ENCODE assay signal across 21 mouse cellular contexts in the genomic region with DNA sequence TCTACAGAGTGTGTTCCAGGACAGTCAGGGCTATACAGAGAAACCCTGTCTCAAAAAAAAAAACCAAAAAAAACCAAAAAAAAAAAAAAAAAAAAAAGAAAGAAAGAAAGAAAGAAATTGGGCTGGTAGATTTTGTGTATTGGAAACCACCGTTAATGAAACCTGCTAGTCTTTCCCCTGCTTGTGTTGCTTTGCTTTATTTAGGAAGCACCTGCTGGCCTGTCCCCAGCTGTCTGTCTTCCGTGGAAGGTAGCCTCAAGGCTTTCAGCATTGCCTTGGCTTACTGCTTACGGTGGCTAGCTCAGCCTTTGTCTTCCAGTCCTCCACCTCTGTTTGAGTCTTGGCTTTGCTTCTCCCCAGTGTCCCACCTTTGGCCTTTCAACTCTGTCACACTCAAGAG. TPM values are rescaled to one million over a fixed set of nuclear protein-coding genes. Genes with fewer than 3 reads are reported as not detected.
DNase-seq lines count a peak whose midpoint lies in the region; ATAC-seq and TF ChIP-seq lines count a peak whose summit lies in the region.
"Had no signal": no experiment of that assay in that cellular context is flagged by ENCODE, and none has a peak within 500 bp of the region (broad histone marks: within the 10 kb centered on the region; RNA-seq: fewer than 3 reads in every experiment).

No protein-coding gene starts in this region.

- no peak overlapping the region for H3K9ac ChIP-seq in liver, postnatal 0 days (replicated peaks)
- H3K9ac ChIP-seq in liver, embryonic 11.5 days (ENCODE audit: low read depth, low read length), result no peak overlapping the region
- H3K9ac ChIP-seq in ES-Bruce4 (ENCODE audit: low read depth, poor library complexity, severe bottlenecking), result no peak overlapping the region
- H3K9ac ChIP-seq in hindbrain, embryonic 14.5 days, result no peak overlapping the region
- H3K9ac ChIP-seq: embryonic facial prominence, embryonic 12.5 days; hindbrain, embryonic 15.5 days; kidney, embryonic 15.5 days; liver, embryonic 12.5 days; lung, embryonic 14.5 days; neural tube, embryonic 12.5 days had no signal

- no peak for ATAC-seq in liver, postnatal 0 days
- no peak for ATAC-seq in liver, embryonic 11.5 days (replicated peaks; ENCODE audit: low FRiP score)
- no peak for ATAC-seq in hindbrain, embryonic 14.5 days (ENCODE audit: low FRiP score)
- no peak for ATAC-seq in cerebellum, adult (ENCODE audit: insufficient number of reproducible peaks, low FRiP score, low TSS enrichment)
- ATAC-seq: forebrain, embryonic 14.5 days; intestine, postnatal 0 days; liver, embryonic 12.5 days; Patski had no signal

- H3K4me3 ChIP-seq in liver, postnatal 0 days (ENCODE audit: low read depth, low read length), result no peak overlapping the region
- no peak overlapping the region for H3K4me3 ChIP-seq in liver, embryonic 11.5 days (ENCODE audit: low read depth, low read length)
- no peak overlapping the region for H3K4me3 ChIP-seq in ES-Bruce4 (ENCODE audit: low read depth, low read length)
- H3K4me3 ChIP-seq in brown adipose tissue, adult 24 weeks (ENCODE audit: insufficient read depth, low read depth, low read length), result no peak overlapping the region
- H3K4me3 ChIP-seq in hindbrain, embryonic 14.5 days (replicated peaks; ENCODE audit: low read length), result no peak overlapping the region
- H3K4me3 ChIP-seq: embryonic facial prominence, embryonic 12.5 days; erythroblast, embryonic 14.5 days; heart, embryonic 10.5 days; hindbrain, embryonic 15.5 days; kidney, embryonic 15.5 days; liver, embryonic 12.5 days; neural tube, embryonic 12.5 days had no signal

- no peak for TF ChIP-seq POLR2A in ES-Bruce4 (IDR thresholded peaks at IDR 0.05; ENCODE audit: insufficient read depth, low read length)

- H3K27ac ChIP-seq in liver, postnatal 0 days (ENCODE audit: low read depth), result peak overlapping the region; percentile 48
- no peak overlapping the region for H3K27ac ChIP-seq in liver, embryonic 11.5 days (ENCODE audit: low read depth, low read length)
- H3K27ac ChIP-seq in ES-Bruce4 (ENCODE audit: insufficient read depth, low read length), result peak overlapping the region; percentile 54; the same call in 1 of the 2 replicates
- H3K27ac ChIP-seq in brown adipose tissue, adult 24 weeks (replicated peaks; ENCODE audit: low read depth, low read length), result peak overlapping the region; percentile 31; the same call in 1 of the 2 replicates
- H3K27ac ChIP-seq in hindbrain, embryonic 14.5 days, result no peak overlapping the region
- H3K27ac ChIP-seq: embryonic facial prominence, embryonic 12.5 days; heart, embryonic 10.5 days; hindbrain, embryonic 15.5 days; kidney, embryonic 15.5 days; liver, embryonic 12.5 days; neural tube, embryonic 12.5 days had no signal

- WGBS in liver, postnatal 0 days (ENCODE audit: insufficient replicate concordance), result 69% methylated on average over 3 of the region's 3 CpGs
- 74% methylated on average over 3 of the region's 3 CpGs for WGBS in liver, embryonic 11.5 days
- 61% methylated on average over 3 of the region's 3 CpGs for WGBS in hindbrain, embryonic 14.5 days

- TF ChIP-seq CTCF in liver, postnatal 0 days (IDR thresholded peaks at IDR 0.05; ENCODE audit: low read depth), result no peak
- no peak for TF ChIP-seq CTCF in ES-Bruce4 (IDR thresholded peaks at IDR 0.05; ENCODE audit: low read depth, low read length)

- H3K36me3 ChIP-seq in liver, postnatal 0 days (replicated peaks; ENCODE audit: insufficient read depth, low read length), result no peaks in the 10 kb centered on the region
- no peaks in the 10 kb centered on the region for H3K36me3 ChIP-seq in liver, embryonic 11.5 days (ENCODE audit: control insufficient read depth, insufficient read depth, low read length)
- H3K36me3 ChIP-seq in ES-Bruce4 (ENCODE audit: control insufficient read depth, insufficient read depth, low read length, poor library complexity, severe bottlenecking), result 0 out of 2 replicates have a peak, but pooled peaks cover 2% of the 10 kb centered on the region
- no peaks in the 10 kb centered on the region for H3K36me3 ChIP-seq in splenic B cell, adult 2 months (ENCODE audit: control insufficient read depth, insufficient read depth, low read length, poor library complexity, severe bottlenecking)
- H3K36me3 ChIP-seq in hindbrain, embryonic 14.5 days (replicated peaks; ENCODE audit: control insufficient read depth, insufficient read depth), result no peaks in the 10 kb centered on the region
- H3K36me3 ChIP-seq: embryonic facial prominence, embryonic 12.5 days; heart, embryonic 10.5 days; hindbrain, embryonic 15.5 days; neural tube, embryonic 12.5 days had no signal

- H3K4me2 ChIP-seq in liver, postnatal 0 days (ENCODE audit: low read depth, low read length), result no peak overlapping the region
- H3K4me2 ChIP-seq in liver, embryonic 11.5 days, result no peak overlapping the region
- H3K4me2 ChIP-seq in hindbrain, embryonic 14.5 days (replicated peaks), result no peak overlapping the region
- H3K4me2 ChIP-seq: embryonic facial prominence, embryonic 12.5 days; hindbrain, embryonic 15.5 days; kidney, embryonic 15.5 days; liver, embryonic 12.5 days; lung, embryonic 14.5 days; neural tube, embryonic 12.5 days had no signal

- TF ChIP-seq EP300 in liver, postnatal 0 days (IDR thresholded peaks at IDR 0.05; ENCODE audit: low read depth), result no peak
- TF ChIP-seq EP300 in ES-Bruce4 (IDR thresholded peaks at IDR 0.05; ENCODE audit: insufficient read depth, low read depth, low read length), result peak; percentile 66; the same call in 1 of the 2 replicates

- no peaks in the 10 kb centered on the region for H3K27me3 ChIP-seq in liver, postnatal 0 days (ENCODE audit: insufficient read depth, low read length)
- H3K27me3 ChIP-seq in liver, embryonic 11.5 days (replicated peaks; ENCODE audit: control insufficient read depth, insufficient read depth, low read length), result no peaks in the 10 kb centered on the region
- no peaks in the 10 kb centered on the region for H3K27me3 ChIP-seq in ES-Bruce4 (ENCODE audit: control insufficient read depth, insufficient read depth, low read length, poor library complexity, severe bottlenecking)
- no peaks in the 10 kb centered on the region for H3K27me3 ChIP-seq in splenic B cell, adult 2 months (ENCODE audit: control insufficient read depth, insufficient read depth, low read length, poor library complexity, severe bottlenecking)
- H3K27me3 ChIP-seq in hindbrain, embryonic 14.5 days (ENCODE audit: control insufficient read depth, insufficient read depth, low read length), result no peaks in the 10 kb centered on the region
- H3K27me3 ChIP-seq: embryonic facial prominence, embryonic 12.5 days; hindbrain, embryonic 15.5 days; kidney, embryonic 15.5 days; liver, embryonic 12.5 days; neural tube, embryonic 12.5 days; Patski had no signal

- no peak for DNase-seq in liver, postnatal 0 days
- no peak for DNase-seq in liver, embryonic 11.5 days (ENCODE audit: low spot score)
- peak; percentile 48 for DNase-seq in splenic B cell, adult 2 months (ENCODE audit: low read depth, low spot score)
- DNase-seq in hindbrain, embryonic 14.5 days (ENCODE audit: low spot score), result no peak
- DNase-seq: cerebellum, adult 11 months; kidney, postnatal 4 days; thymus, postnatal 25 days had no signal

- H3K4me1 ChIP-seq in liver, postnatal 0 days (ENCODE audit: insufficient read depth), result peaks cover 6% of the 10 kb centered on the region
- peaks cover 9% of the 10 kb centered on the region for H3K4me1 ChIP-seq in liver, embryonic 11.5 days (replicated peaks; ENCODE audit: control insufficient read depth, insufficient read depth, low read length)
- no peaks in the 10 kb centered on the region for H3K4me1 ChIP-seq in ES-Bruce4 (ENCODE audit: control insufficient read depth, insufficient read depth, low read length)
- peaks cover 2% of the 10 kb centered on the region; the same call in 1 of the 2 replicates for H3K4me1 ChIP-seq in brown adipose tissue, adult 24 weeks (ENCODE audit: control insufficient read depth, insufficient read depth, insufficient read length, low read length)
- H3K4me1 ChIP-seq in hindbrain, embryonic 14.5 days (replicated peaks; ENCODE audit: control insufficient read depth, insufficient read depth, low read length), result no peaks in the 10 kb centered on the region
- H3K4me1 ChIP-seq: embryonic facial prominence, embryonic 12.5 days; heart, embryonic 10.5 days; hindbrain, embryonic 15.5 days; neural tube, embryonic 12.5 days had no signal

- H3K9me3 ChIP-seq in liver, postnatal 0 days (ENCODE audit: low read length), result no peaks in the 10 kb centered on the region
- H3K9me3 ChIP-seq in liver, embryonic 11.5 days (ENCODE audit: control insufficient read depth, low read length), result no peaks in the 10 kb centered on the region
- no peaks in the 10 kb centered on the region for H3K9me3 ChIP-seq in ES-Bruce4 (replicated peaks; ENCODE audit: control insufficient read depth, insufficient read depth, low read length, poor library complexity, severe bottlenecking)
- H3K9me3 ChIP-seq in hindbrain, embryonic 14.5 days (ENCODE audit: control insufficient read depth, low read length), result no peaks in the 10 kb centered on the region
- H3K9me3 ChIP-seq: embryonic facial prominence, embryonic 12.5 days; heart, embryonic 10.5 days; hindbrain, embryonic 15.5 days; kidney, embryonic 15.5 days; liver, embryonic 12.5 days; neural tube, embryonic 12.5 days had no signal

RNA-seq across cellular contexts. Expression of gene Fbxw7, which starts 11.9 kb away (rescaled TPM):
- 2.4 and 2.8 TPM in 2 replicates for polyA plus RNA-seq in liver, postnatal 0 days (2015; fragmentation: Nextera tagmentation; extraction: Ambion mirVana)
- polyA plus RNA-seq in liver, embryonic 11.5 days (2014; fragmentation: Nextera tagmentation; extraction: Ambion mirVana), result 5.7 and 7.0 TPM in 2 replicates
- polyA plus RNA-seq in ES-Bruce4 (2011; ENCODE audit: insufficient read depth, insufficient read length, low read depth, missing spikeins), result 33.8 and 34.4 TPM in 2 replicates
- polyA plus RNA-seq in brown adipose tissue, adult 24 weeks (2012; ENCODE audit: insufficient read depth, insufficient read length, missing spikeins), result 7.5 and 7.7 TPM in 2 replicates
- 37.4 and 38.0 TPM in 2 replicates for polyA plus RNA-seq in hindbrain, embryonic 14.5 days (2014; fragmentation: Nextera tagmentation; extraction: Ambion mirVana)

Comparison
In these comparisons a context has a peak if more than half of its experiments do, and no peak if none do; other contexts are left out.
1. H3K27ac ChIP-seq: peak in liver, postnatal 0 days (single experiment), ES-Bruce4 (single experiment) and brown adipose tissue, adult 24 weeks (single experiment); none in liver, embryonic 11.5 days (single experiment) and hindbrain, embryonic 14.5 days (single experiment).